Mouse (Mus musculus): ENCODE measurements around the gene Borcs6. TPM values are rescaled to one million over a fixed set of nuclear protein-coding genes. Genes with fewer than 3 reads are reported as not detected.
"Not testable (repeated sequence)": the region's sequence is repeated elsewhere in the genome, so short reads cannot be mapped to it uniquely, and the experiment has no call there.

Borcs6 gene
- 10 to 100 TPM; 20.0 to 23.5 TPM for total RNA-seq (2021)
- long read RNA-seq, experiment 1, transcript Borcs6-201 (1 exons, 1,862 nt) = major isoform, 36 of 36 reads
- long read RNA-seq, experiment 1, partial matches to known transcripts = 0 of 36 reads
- long read RNA-seq, experiment 1, other reads (novel, unspliced or antisense) = 0 of 36 reads
- long read RNA-seq, experiment 2, transcript Borcs6-201 (1 exons, 1,862 nt) = major isoform, 27 of 27 reads
- long read RNA-seq, experiment 2, partial matches to known transcripts = 0 of 27 reads
- long read RNA-seq, experiment 2, other reads (novel, unspliced or antisense) = 0 of 27 reads

GRCm38 (mm10) chr11:69059357-69059974, at the start of gene Borcs6:
Gene Borcs6, plus strand, starts transcription at chr11:69059717.
- DNase-seq (ENCODE audit: low spot score) = peak; percentile 95

GRCm38 (mm10) chr11:69010400-69011323, 48.9 kb upstream of the Borcs6 start:
- no peak for DNase-seq (ENCODE audit: low spot score)

GRCm38 (mm10) chr11:69011445-69011844, 48.1 kb upstream of the Borcs6 start:
- not testable (repeated sequence) for DNase-seq (ENCODE audit: low spot score)

GRCm38 (mm10) chr11:69012071-69012601, 47.4 kb upstream of the Borcs6 start:
- DNase-seq (ENCODE audit: low spot score) = peak; percentile 93

GRCm38 (mm10) chr11:69015644-69016441, 43.7 kb upstream of the Borcs6 start, which contains the start of gene Ctc1:
Gene Ctc1, plus strand, starts transcription at chr11:69015911.
- DNase-seq (ENCODE audit: low spot score) = peak; percentile 90

GRCm38 (mm10) chr11:69016755-69017154, 42.8 kb upstream of the Borcs6 start:
- no peak for DNase-seq (ENCODE audit: low spot score)

- DNase-seq (ENCODE audit: low spot score) = no peak
Measured at GRCm38 (mm10) chr11:69020691-69021090, 38.8 kb upstream of the Borcs6 start.

- DNase-seq (ENCODE audit: low spot score) = no peak
Measured at GRCm38 (mm10) chr11:69026562-69026961, 33.0 kb upstream of the Borcs6 start.

- no peak for DNase-seq (ENCODE audit: low spot score)
Measured at GRCm38 (mm10) chr11:69028805-69029204, 30.7 kb upstream of the Borcs6 start.

- DNase-seq (ENCODE audit: low spot score) = no peak
Measured at GRCm38 (mm10) chr11:69033552-69033951, 26.0 kb upstream of the Borcs6 start.

GRCm38 (mm10) chr11:69034585-69034984, 24.9 kb upstream of the Borcs6 start:
- DNase-seq (ENCODE audit: low spot score) = no peak

GRCm38 (mm10) chr11:69035411-69035810, 24.1 kb upstream of the Borcs6 start:
- DNase-seq (ENCODE audit: low spot score) = no peak

- DNase-seq (ENCODE audit: low spot score) = peak; percentile 91
Measured at GRCm38 (mm10) chr11:69035849-69036248, 23.7 kb upstream of the Borcs6 start.

- DNase-seq (ENCODE audit: low spot score) = peak; percentile 90
Measured at GRCm38 (mm10) chr11:69036486-69037230, 22.9 kb upstream of the Borcs6 start.

- DNase-seq (ENCODE audit: low spot score) = peak; percentile 83
Measured at GRCm38 (mm10) chr11:69037231-69038061, 22.1 kb upstream of the Borcs6 start.

- no peak for DNase-seq (ENCODE audit: low spot score)
Measured at GRCm38 (mm10) chr11:69038173-69038572, 21.3 kb upstream of the Borcs6 start.

- peak; percentile 79 for DNase-seq (ENCODE audit: low spot score)
Measured at GRCm38 (mm10) chr11:69045531-69046394, 13.8 kb upstream of the Borcs6 start, which contains the start of gene Aurkb. Gene Aurkb, plus strand, starts transcription at chr11:69045647.

- no peak for DNase-seq (ENCODE audit: low spot score)
Measured at GRCm38 (mm10) chr11:69046395-69046774, 13.1 kb upstream of the Borcs6 start.
